Mouse (Mus musculus) liver, postnatal 0 days (tissue): ENCODE data around the gene Kif16b. TPM values are rescaled to one million over a fixed set of nuclear protein-coding genes. Genes with fewer than 3 reads are reported as not detected.

Experiments
- ATAC-seq: fragments of 200-750 bp; cut with Nextera tagmentation; 2 replicates; pipeline ENCODE4 v1.8.0; 2017; ENCODE audit warnings: mild to moderate bottlenecking, moderate library complexity
- DNase-seq: peaks from one replicate; pipeline ENCODE4 v3.0.0-alpha.2; 2016
- H3K27ac ChIP-seq: fragments of 300-500 bp; sonication (generic); 2 replicates; pipeline ENCODE4 v1.5.1; 2014; ENCODE audit warnings: antibody characterized with exemption, moderate library complexity, mild to moderate bottlenecking, low read depth
- H3K27me3 ChIP-seq: fragments of 300-500 bp; sonication (generic); 2 replicates; pipeline ENCODE4 v1.6.1; 2014; ENCODE audit warnings: low read length, control low read depth, mixed read lengths; ENCODE audit not compliant: insufficient read depth
- H3K36me3 ChIP-seq: fragments of 300-500 bp; sonication (generic); replicated peaks from 2 replicates; pipeline ENCODE4 v1.6.1; 2014; ENCODE audit warnings: mild to moderate bottlenecking, control low read depth, low read length, moderate library complexity, mixed read lengths; ENCODE audit not compliant: insufficient read depth
- H3K4me1 ChIP-seq: fragments of 300-500 bp; sonication (generic); 2 replicates; pipeline ENCODE4 v1.6.1; 2014; ENCODE audit warnings: antibody characterized with exemption, mild to moderate bottlenecking, control low read depth; ENCODE audit not compliant: insufficient read depth
- H3K4me2 ChIP-seq: fragments of 300-500 bp; sonication (generic); 2 replicates; pipeline ENCODE4 v1.6.1; 2014; ENCODE audit warnings: low read depth, mild to moderate bottlenecking, low read length, moderate library complexity, mixed read lengths
- H3K4me3 ChIP-seq: fragments of 300-500 bp; sonication (generic); 2 replicates; pipeline ENCODE4 v1.5.1; 2014; ENCODE audit warnings: low read depth, low read length
- H3K9ac ChIP-seq: fragments of 300-500 bp; sonication (generic); replicated peaks from 2 replicates; pipeline ENCODE4 v1.6.1; 2014; ENCODE audit warnings: mild to moderate bottlenecking, moderate library complexity
- H3K9me3 ChIP-seq: fragments of 300-500 bp; sonication (generic); 2 replicates; pipeline ENCODE4 v1.6.1; 2016; ENCODE audit warnings: mild to moderate bottlenecking, control low read depth, low read length, mixed read lengths
- CTCF ChIP-seq: sonication (generic); IDR thresholded peaks from 2 replicates; pipeline ENCODE4 v1.5.1; 2016; ENCODE audit warnings: antibody characterized with exemption, low read depth
- EP300 ChIP-seq: IDR thresholded peaks from 2 replicates; pipeline ENCODE4 v1.6.1; 2016; ENCODE audit warnings: antibody characterized with exemption, low read depth, mild to moderate bottlenecking
- WGBS: fragments of 180-500 bp; shearing (Covaris S2); extraction: QIAGEN DNeasy Blood & Tissue Kit; methylation state at CpG from one replicate; pipeline ENCODE4 v1.1.7; 2014; ENCODE audit not compliant: insufficient replicate concordance; 5-methylcytosine and 5-hydroxymethylcytosine counted together
- polyA plus RNA-seq: library from polyadenylated mRNA; unstranded; fragments of >200 nt; fragmentation: Nextera tagmentation; extraction: Ambion mirVana; gene quantifications from 2 replicates; pipeline ENCODE4 v1.2.1, GENCODE M21; 2015

The Kif16b gene
- polyA plus RNA-seq, 1 experiment from 2014 or later, result 3.9 TPM

- Histone ChIP-seq H3K4me2 (no peak overlapping the region), H3K9ac (no peak overlapping the region), H3K4me1 (no peaks in the 10 kb centered on the region), H3K27ac (no peak overlapping the region), H3K9me3 (no peaks in the 10 kb centered on the region), H3K36me3 (no peaks in the 10 kb centered on the region), H3K4me3 (no peak overlapping the region), H3K27me3 (no peaks in the 10 kb centered on the region)
- DNase-seq, result no peak
- TF ChIP-seq CTCF (no peak), EP300 (no peak)
- no peak for ATAC-seq
- 72% methylated on average over 3 of the region's 3 CpGs for WGBS
These were observed 232.9 kb downstream of the Kif16b start for GRCm38 (mm10) chr2:142668426-142668825.

GRCm38 (mm10) chr2:142651591-142651990 is 249.7 kb downstream of the Kif16b start:
- H3K4me3 ChIP-seq, result no peak overlapping the region
- no peaks in the 10 kb centered on the region for H3K4me1 ChIP-seq
- no peak overlapping the region for H3K9ac ChIP-seq
- no peak overlapping the region for H3K4me2 ChIP-seq
- no peaks in the 10 kb centered on the region for H3K9me3 ChIP-seq
- H3K27ac ChIP-seq, result no peak overlapping the region
- H3K27me3 ChIP-seq, result no peaks in the 10 kb centered on the region
- ATAC-seq, result no peak
- no peak for TF ChIP-seq EP300
- no peak for TF ChIP-seq CTCF
- no peaks in the 10 kb centered on the region for H3K36me3 ChIP-seq
- WGBS, result 74% methylated on average over 7 of the region's 7 CpGs
- DNase-seq, result no peak

- 87% methylated on average over 8 of the region's 8 CpGs for WGBS
- H3K4me2 ChIP-seq, result no peak overlapping the region
- no peaks in the 10 kb centered on the region for H3K9me3 ChIP-seq
- H3K36me3 ChIP-seq, result no peaks in the 10 kb centered on the region
- no peaks in the 10 kb centered on the region for H3K27me3 ChIP-seq
- no peak for TF ChIP-seq EP300
- no peak for TF ChIP-seq CTCF
- no peak for ATAC-seq
- H3K27ac ChIP-seq, result no peak overlapping the region
- no peaks in the 10 kb centered on the region for H3K4me1 ChIP-seq
- H3K9ac ChIP-seq, result no peak overlapping the region
- DNase-seq, result no peak
- H3K4me3 ChIP-seq, result no peak overlapping the region
These were observed 253.3 kb downstream of the Kif16b start for GRCm38 (mm10) chr2:142648023-142648453.

GRCm38 (mm10) chr2:142646863-142647262 is 254.5 kb downstream of the Kif16b start:
- Histone ChIP-seq H3K9ac (no peak overlapping the region), H3K9me3 (no peaks in the 10 kb centered on the region), H3K4me3 (no peak overlapping the region), H3K27me3 (no peaks in the 10 kb centered on the region), H3K4me1 (no peaks in the 10 kb centered on the region), H3K27ac (no peak overlapping the region), H3K36me3 (no peaks in the 10 kb centered on the region), H3K4me2 (no peak overlapping the region)
- ATAC-seq, result no peak
- no peak for TF ChIP-seq EP300
- TF ChIP-seq CTCF, result no peak
- no peak for DNase-seq
- 80% methylated on average over 4 of the region's 4 CpGs for WGBS

GRCm38 (mm10) chr2:142641766-142642165 is 259.6 kb downstream of the Kif16b start:
- DNase-seq, result no peak
- WGBS, result 66% methylated on average over 2 of the region's 2 CpGs

GRCm38 (mm10) chr2:142635606-142636304 is 265.6 kb downstream of the Kif16b start:
- H3K9ac ChIP-seq, result no peak overlapping the region
- no peaks in the 10 kb centered on the region for H3K4me1 ChIP-seq
- no peaks in the 10 kb centered on the region for H3K27me3 ChIP-seq
- no peak for DNase-seq
- ATAC-seq, result no peak
- no peak overlapping the region for H3K27ac ChIP-seq
- no peak overlapping the region for H3K4me2 ChIP-seq
- H3K9me3 ChIP-seq, result no peaks in the 10 kb centered on the region
- H3K36me3 ChIP-seq, result no peaks in the 10 kb centered on the region
- WGBS, result 79% methylated on average over 7 of the region's 7 CpGs
- TF ChIP-seq CTCF, result no peak
- TF ChIP-seq EP300, result no peak
- no peak overlapping the region for H3K4me3 ChIP-seq

More at GRCm38 (mm10) chr2:142641766-142642165, 259.6 kb downstream of the Kif16b start:
- TF ChIP-seq EP300, result no peak
- TF ChIP-seq CTCF, result no peak
- no peak overlapping the region for H3K4me3 ChIP-seq
- ATAC-seq, result no peak
- H3K27ac ChIP-seq, result no peak overlapping the region
- no peak overlapping the region for H3K4me2 ChIP-seq
- no peaks in the 10 kb centered on the region for H3K27me3 ChIP-seq
- H3K4me1 ChIP-seq, result no peaks in the 10 kb centered on the region
- no peak overlapping the region for H3K9ac ChIP-seq
- no peaks in the 10 kb centered on the region for H3K36me3 ChIP-seq
- H3K9me3 ChIP-seq, result no peaks in the 10 kb centered on the region
